Mouse (Mus musculus): Measurements from ENCODE around the gene Gorasp1.

Gorasp1 gene

DNA sequence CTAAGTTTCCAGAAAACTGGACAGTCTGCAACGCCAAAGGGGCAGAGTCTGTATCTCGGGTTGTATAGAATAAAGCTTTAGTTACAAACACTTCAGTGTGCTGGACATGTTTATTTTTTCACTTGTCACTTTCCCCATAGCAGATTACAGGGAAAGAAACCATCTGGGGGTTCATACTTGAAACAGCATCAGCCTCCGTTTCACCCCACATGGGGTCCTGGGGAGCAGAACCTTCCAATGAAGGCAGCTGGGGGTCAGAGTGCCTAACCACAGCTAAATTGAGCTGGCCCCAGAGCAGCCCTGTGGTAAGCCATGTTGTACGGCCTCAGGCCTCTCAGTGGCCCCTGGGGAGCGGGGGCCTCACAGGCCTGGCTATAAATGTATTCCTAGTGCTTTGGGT lies 10.9 kb downstream of the Gorasp1 start:
- no peak for DNase-seq (ENCODE audit: low spot score)

DNA sequence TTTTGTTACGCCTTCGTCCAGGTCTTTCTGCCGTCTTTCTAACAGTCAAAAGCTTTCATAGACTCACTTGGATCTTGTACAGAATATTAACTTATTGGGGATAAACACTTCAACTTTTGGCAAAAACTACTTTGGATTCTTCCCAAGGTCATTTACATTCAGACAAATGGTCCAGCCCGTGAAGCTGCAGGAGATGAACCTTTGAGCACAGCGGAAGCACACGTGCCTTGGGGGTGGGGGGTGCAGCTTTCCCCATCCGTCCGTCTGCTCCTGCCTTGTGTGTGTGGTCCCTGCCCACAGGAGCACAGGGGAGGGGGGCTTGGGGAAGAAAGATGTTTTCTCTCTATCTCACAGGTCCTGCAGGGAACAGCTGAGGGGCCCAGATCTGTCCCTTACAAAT lies 11.6 kb downstream of the Gorasp1 start:
- no peak for DNase-seq (ENCODE audit: low spot score)

DNA sequence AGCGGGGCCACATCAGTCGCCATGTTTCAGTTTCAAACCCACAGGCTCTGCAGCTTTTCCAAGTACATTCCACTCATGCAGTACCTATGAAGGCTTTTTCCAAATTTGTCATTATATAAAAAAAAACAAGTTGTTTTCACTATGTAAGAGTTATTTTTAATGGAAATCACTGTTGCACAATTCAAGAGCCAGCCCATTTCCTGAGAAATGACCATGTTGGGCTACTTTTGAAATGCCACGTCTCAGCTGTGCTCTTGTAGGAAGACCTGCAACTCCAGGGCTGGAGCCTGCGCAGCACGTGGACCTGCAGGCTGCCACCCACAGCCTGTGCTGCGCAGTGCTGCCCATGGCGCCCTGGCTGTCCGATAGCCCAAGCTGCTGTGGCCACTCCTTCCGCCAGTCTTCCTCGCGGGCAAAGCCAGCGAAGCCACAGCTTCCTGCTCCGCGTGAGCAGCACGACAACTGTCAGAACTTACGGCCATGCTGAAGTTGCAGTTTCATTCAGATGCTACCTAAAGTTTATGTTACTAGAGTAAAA lies 12.2 kb downstream of the Gorasp1 start:
- no peak for DNase-seq (ENCODE audit: low spot score)

GRCm38 (mm10) chr9:119923462-119923861 lies 13.9 kb downstream of the Gorasp1 start:
- no peak for DNase-seq (ENCODE audit: low spot score)

- DNase-seq (ENCODE audit: low spot score), result no peak
Observed at GRCm38 (mm10) chr9:119919858-119920257, 17.5 kb downstream of the Gorasp1 start.

- no peak for DNase-seq (ENCODE audit: low spot score)
Observed at GRCm38 (mm10) chr9:119913087-119913838, 24.1 kb downstream of the Gorasp1 start.

GRCm38 (mm10) chr9:119909931-119910330 lies 27.4 kb downstream of the Gorasp1 start:
- no peak for DNase-seq (ENCODE audit: low spot score)

GRCm38 (mm10) chr9:119908708-119909107 lies 28.7 kb downstream of the Gorasp1 start:
- DNase-seq (ENCODE audit: low spot score), result no peak

- DNase-seq (ENCODE audit: low spot score), result no peak
Observed at GRCm38 (mm10) chr9:119902410-119903151, 34.8 kb downstream of the Gorasp1 start.

- DNase-seq (ENCODE audit: low spot score), result no peak
Observed at GRCm38 (mm10) chr9:119899446-119899845, 37.9 kb downstream of the Gorasp1 start.

GRCm38 (mm10) chr9:119895040-119895721 lies 42.2 kb downstream of the Gorasp1 start:
- no peak for DNase-seq (ENCODE audit: low spot score)

GRCm38 (mm10) chr9:119894339-119895009 lies 42.9 kb downstream of the Gorasp1 start, which contains the start of gene Wdr48:
Gene Wdr48 (plus strand): TSS chr9:119894878.
- DNase-seq (ENCODE audit: low spot score), result peak; percentile 96

- no peak for DNase-seq (ENCODE audit: low spot score)
Observed at GRCm38 (mm10) chr9:119893881-119894280, 43.5 kb downstream of the Gorasp1 start.

DNA sequence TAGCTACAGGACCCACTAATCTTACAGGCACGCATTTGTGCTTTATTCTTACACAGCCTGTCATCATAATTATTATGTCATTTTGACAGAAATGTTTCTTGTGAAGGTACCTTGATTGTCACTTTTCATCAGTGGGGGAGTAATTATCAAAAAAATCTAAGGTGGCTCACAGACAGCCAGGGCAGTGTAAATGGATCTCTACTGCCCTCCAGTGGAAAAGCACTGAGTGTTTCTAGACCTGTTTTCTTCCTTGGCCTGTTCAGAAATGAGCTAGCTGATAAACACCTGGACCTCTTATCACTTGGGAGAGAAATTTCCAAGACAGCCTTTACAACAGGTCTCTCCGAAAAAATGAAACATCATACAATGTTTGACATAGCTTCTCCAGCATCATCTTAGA lies 46.7 kb downstream of the Gorasp1 start:
- peak; percentile 25 for DNase-seq (ENCODE audit: low spot score)

GRCm38 (mm10) chr9:119889446-119889845 lies 47.9 kb downstream of the Gorasp1 start:
- no peak for DNase-seq (ENCODE audit: low spot score)

GRCm38 (mm10) chr9:119888843-119889246 lies 48.5 kb downstream of the Gorasp1 start:
- DNase-seq (ENCODE audit: low spot score), result no peak

GRCm38 (mm10) chr9:119887144-119887901 lies 50.0 kb downstream of the Gorasp1 start:
- no peak for DNase-seq (ENCODE audit: low spot score)

Measured in layer of hippocampus, adult 9-10 months (tissue).